Mouse (Mus musculus) liver, postnatal 0 days (tissue): ENCODE results near the gene Slc2a3.

Experiments
- CTCF ChIP-seq: sonication (generic); IDR thresholded peaks from 2 replicates; pipeline ENCODE4 v1.5.1; 2016; ENCODE audit warnings: antibody characterized with exemption, low read depth
- EP300 ChIP-seq: IDR thresholded peaks from 2 replicates; pipeline ENCODE4 v1.6.1; 2016; ENCODE audit warnings: antibody characterized with exemption, low read depth, mild to moderate bottlenecking

GRCm38 (mm10) chr6:122711455-122711854, 90.0 kb downstream of the Slc2a3 start:
- TF ChIP-seq CTCF (no peak), EP300 (no peak)
